Mouse (Mus musculus) neutrophil, adult 5-6 weeks (primary cell): ENCODE measurements around the gene Apof. TPM values are rescaled to one million over a fixed set of nuclear protein-coding genes. Genes with fewer than 3 reads are reported as not detected.
"Not testable (repeated sequence)": the region's sequence is repeated elsewhere in the genome, so short reads cannot be mapped to it uniquely, and the experiment has no call there.

Source experiments
- ATAC-seq: fragments of 151-379, 151-347 bp; 2 replicates; pipeline ENCODE4 v1.8.0; 2017; ENCODE audit warnings: mild to moderate bottlenecking, moderate TSS enrichment; ENCODE audit not compliant: insufficient number of reproducible peaks, poor library complexity, low FRiP score, severe bottlenecking; ENCODE audit errors: extremely low read depth
- total RNA-seq: library from RNA; stranded (forward); fragments of 200-1000 nt; gene quantifications from 2 replicates; pipeline ENCODE4 v1.2.3, GENCODE M21; 2017

Gene Apof
- total RNA-seq, 1 experiment from 2014 or later, result 2.2 TPM

- peak; percentile 49 for ATAC-seq
Measured at GRCm38 (mm10) chr10:128283604-128284579, 15.4 kb downstream of the Apof start.

GRCm38 (mm10) chr10:128290594-128290993, 22.1 kb downstream of the Apof start:
- ATAC-seq, result not testable (repeated sequence)

DNA sequence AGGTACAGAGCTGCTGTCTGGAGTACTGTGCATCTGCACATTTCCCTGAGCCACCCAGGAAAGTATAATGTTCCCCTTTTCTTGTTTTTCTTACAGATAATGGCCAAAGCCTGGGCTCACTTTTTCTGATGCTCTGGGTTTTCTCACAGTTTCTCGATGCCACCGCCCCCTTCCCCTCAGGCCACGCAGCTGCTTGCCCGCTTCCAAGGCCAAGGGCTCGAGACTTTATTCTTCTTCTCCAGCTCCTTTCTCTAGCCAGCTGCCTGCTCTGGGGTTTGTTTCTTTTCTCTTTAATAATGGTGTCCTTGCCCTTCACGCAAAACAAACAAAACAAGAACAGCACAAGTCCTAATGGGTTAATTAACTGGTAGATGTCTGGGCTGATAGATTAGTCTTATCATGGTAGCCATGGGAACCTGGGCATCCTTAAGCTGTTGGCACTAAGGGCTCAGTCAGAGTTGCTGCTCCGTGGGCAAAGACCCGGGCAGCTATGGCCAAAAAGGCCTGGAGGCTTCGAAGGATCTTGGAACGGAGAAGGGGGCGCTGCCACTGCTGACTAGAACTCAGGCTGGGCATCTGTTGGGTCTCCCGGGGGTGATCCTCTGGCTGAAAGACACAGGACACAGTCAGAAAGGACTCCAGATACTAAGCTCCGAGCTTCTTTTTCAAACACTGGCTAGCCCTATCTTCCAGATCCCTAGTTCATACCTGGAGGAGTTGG, 28.1 kb downstream of the Apof start:
- ATAC-seq, result no peak

DNA sequence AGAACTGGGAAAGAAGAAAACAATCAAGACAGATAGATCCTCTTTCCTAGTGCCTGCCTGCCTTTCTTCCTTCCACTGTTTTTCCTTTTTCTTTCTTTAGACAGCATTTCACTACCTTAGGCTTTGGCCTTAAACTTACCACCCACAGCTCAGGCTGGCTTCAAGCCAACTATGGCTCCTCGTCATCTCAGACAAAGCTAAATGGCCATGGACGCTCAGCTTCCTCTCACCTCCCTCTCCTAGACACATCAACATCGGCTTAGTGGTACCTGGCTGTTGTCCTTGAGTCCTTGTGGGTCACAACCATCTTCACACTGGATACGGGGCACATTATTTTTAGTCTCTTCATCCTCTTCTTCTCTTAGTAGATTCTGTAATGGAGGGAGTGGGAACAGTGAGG, 28.8 kb downstream of the Apof start:
- no peak for ATAC-seq

GRCm38 (mm10) chr10:128297622-128298021, 29.2 kb downstream of the Apof start:
- no peak for ATAC-seq

GRCm38 (mm10) chr10:128298243-128298642, 29.8 kb downstream of the Apof start:
- no peak for ATAC-seq

GRCm38 (mm10) chr10:128298702-128299171, 30.3 kb downstream of the Apof start, which contains the start of gene Il23a:
Gene Il23a (minus strand): TSS chr10:128298752.
- ATAC-seq, result no peak

GRCm38 (mm10) chr10:128302357-128302756, 33.9 kb downstream of the Apof start:
- ATAC-seq, result no peak

DNA sequence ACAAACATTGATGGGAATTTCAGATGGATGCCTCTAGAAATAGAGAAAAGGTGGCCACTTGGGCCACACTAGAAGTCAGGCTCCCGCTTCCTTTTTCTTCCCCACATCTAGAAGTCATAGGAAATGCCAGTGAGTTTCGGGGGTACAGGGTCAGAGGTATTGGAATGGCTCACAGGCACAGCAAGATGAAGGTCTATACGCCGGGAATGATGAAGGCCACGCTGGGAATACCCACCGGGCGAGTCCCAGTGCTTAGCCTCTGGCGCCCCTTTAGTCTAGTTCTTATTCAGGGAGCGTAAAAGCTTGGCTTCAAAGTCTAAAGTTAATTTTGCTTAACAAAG, 34.3 kb downstream of the Apof start:
- ATAC-seq, result no peak

DNA sequence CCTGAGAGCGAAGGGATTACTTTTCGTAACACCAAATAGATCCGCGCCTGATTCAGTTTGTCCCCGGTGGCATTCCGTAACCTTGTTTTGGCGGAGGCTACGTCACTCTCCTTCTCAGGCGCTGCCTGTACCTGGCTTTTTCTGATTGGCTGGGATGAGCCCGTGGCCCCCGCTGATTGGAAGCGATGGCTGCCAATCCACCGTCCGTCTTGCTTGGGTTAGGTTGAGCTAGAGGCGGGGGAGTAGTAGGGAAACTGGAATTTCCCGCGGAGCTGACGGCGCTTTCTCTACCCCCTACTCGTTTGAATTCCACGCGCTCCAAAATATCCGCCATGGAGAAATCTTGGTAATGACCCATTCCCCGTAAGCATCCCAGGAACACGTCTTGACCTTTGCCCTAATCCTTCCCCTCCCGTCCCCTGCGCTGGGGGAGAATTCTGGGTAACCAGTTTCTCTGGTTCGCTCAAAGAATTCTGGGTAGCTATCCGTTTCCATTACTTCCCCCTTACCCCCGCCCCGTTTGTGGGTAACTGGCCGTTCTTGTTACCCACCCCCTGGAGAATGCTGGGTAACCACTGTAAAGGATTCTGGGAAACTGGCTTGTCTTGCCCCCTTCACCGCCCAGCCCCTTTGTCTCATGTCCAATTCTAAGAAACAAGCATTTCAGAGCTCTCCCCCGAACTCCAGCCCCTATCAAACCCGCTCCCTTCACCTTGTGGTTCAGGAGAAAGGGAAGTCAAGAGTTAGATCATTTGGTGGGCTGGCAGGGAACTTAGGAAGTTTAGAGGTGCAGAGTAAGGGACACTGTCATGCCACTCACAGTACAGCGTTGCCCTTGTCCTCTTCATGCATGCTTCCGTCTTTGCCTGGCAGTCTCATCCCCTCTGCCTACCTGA, 34.9 kb downstream of the Apof start, which contains the start of gene Pan2:
Gene Pan2, plus strand, starts transcription at position 210 of the 896 bp plus-strand sequence.
- ATAC-seq, result peak; percentile 97

- no peak for ATAC-seq
Measured at GRCm38 (mm10) chr10:128309654-128310053, 41.2 kb downstream of the Apof start.

DNA sequence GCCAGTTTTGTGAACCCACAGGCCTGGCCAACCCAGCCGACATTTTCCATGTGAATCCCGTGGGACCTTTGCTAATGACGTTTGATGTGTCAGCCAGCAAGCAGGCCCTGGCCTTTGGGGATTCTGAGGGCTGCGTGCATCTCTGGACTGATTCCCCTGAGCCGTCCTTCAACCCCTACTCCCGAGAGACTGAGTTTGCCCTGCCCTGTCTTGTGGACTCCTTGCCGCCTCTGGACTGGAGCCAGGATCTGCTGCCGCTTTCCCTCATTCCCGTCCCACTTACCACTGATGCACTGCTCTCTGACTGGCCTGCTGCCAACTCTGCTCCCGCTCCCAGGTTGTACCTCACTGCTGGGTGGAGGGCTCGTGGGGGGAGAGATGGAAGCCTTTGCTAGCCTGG, 41.7 kb downstream of the Apof start:
- ATAC-seq, result no peak

DNA sequence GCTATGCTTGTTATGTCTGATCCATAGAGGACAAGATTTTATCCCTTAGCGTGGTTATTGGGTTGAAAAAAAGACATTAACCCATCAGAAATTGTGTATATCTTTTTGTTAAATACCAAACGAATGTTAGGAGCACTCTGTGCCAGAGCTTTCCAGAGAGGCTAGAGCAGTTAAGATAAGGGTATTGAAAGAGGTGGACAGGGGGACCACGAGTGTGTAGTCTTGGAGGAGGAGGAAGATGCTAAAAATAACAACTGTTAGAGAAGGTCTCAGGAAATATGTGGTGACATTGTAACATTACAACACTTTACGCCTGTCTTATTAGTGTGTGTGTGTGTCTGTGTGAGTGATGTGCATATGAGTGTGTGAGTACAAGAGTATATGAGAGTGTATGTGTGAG, 42.4 kb downstream of the Apof start:
- ATAC-seq, result no peak

GRCm38 (mm10) chr10:128315578-128315977, 47.1 kb downstream of the Apof start:
- ATAC-seq, result no peak

Other genes starting within 250 kb of the Apof start
- gene Naca, start 233.1 kb upstream of the Apof start, total RNA-seq, result 597 and 674 TPM in 2 replicates
- gene Ptges3, start 209.7 kb upstream of the Apof start, total RNA-seq, result 103 and 105 TPM in 2 replicates
- gene Atp5b, start 185.4 kb upstream of the Apof start, total RNA-seq, result 512 and 588 TPM in 2 replicates
- 70.1 and 75.0 TPM in 2 replicates for gene Baz2a, start 177.1 kb upstream of the Apof start, total RNA-seq
- 8.3 and 12.5 TPM in 2 replicates for gene Rbms2, start 88.4 kb upstream of the Apof start, total RNA-seq
- not detected in 2 replicates for gene Gls2, start 74.2 kb upstream of the Apof start, total RNA-seq
- gene Spryd4, start 56.9 kb upstream of the Apof start, total RNA-seq, result 4.4 TPM in 2 replicates
- gene Mip, start 42.8 kb upstream of the Apof start, total RNA-seq, result 0.49 TPM in 1 of 2 replicates, not detected in the other
- 13.6 and 17.5 TPM in 2 replicates for gene Timeless, start 36.6 kb upstream of the Apof start, total RNA-seq
- 0.23 TPM in 1 of 2 replicates, not detected in the other for gene Apon, start 14.6 kb upstream of the Apof start, total RNA-seq
- 65.7 and 74.1 TPM in 2 replicates for gene Stat2, start 1.9 kb downstream of the Apof start, total RNA-seq
- not detected in 2 replicates for gene Il23a, start 30.1 kb downstream of the Apof start, total RNA-seq
- gene Pan2, start 34.7 kb downstream of the Apof start, total RNA-seq, result 30.0 and 31.3 TPM in 2 replicates
- 23.6 and 30.7 TPM in 2 replicates for gene Cnpy2, start 53.8 kb downstream of the Apof start, total RNA-seq
- 82.9 and 84.7 TPM in 2 replicates for gene Cs, start 69.1 kb downstream of the Apof start, total RNA-seq
- 23.1 and 23.6 TPM in 2 replicates for gene Coq10a, start 100.3 kb downstream of the Apof start, total RNA-seq
- 16.0 and 16.8 TPM in 2 replicates for gene Ankrd52, start 108.4 kb downstream of the Apof start, total RNA-seq
- not detected in 2 replicates for gene Slc39a5, start 132.6 kb downstream of the Apof start, total RNA-seq
- gene Nabp2, start 142.8 kb downstream of the Apof start, total RNA-seq, result 43.4 and 46.3 TPM in 2 replicates
- gene Rnf41, start 143.0 kb downstream of the Apof start, total RNA-seq, result 53.8 and 59.5 TPM in 2 replicates
- 117 and 119 TPM in 2 replicates for gene Smarcc2, start 190.6 kb downstream of the Apof start, total RNA-seq
- 1,334 and 1,420 TPM in 2 replicates for gene Myl6, start 225.5 kb downstream of the Apof start, total RNA-seq
- gene Myl6b, start 230.0 kb downstream of the Apof start, total RNA-seq, result 0.58 and 2.0 TPM in 2 replicates